Mouse (Mus musculus): Measurements from ENCODE around the gene Ctla4.

DNA sequence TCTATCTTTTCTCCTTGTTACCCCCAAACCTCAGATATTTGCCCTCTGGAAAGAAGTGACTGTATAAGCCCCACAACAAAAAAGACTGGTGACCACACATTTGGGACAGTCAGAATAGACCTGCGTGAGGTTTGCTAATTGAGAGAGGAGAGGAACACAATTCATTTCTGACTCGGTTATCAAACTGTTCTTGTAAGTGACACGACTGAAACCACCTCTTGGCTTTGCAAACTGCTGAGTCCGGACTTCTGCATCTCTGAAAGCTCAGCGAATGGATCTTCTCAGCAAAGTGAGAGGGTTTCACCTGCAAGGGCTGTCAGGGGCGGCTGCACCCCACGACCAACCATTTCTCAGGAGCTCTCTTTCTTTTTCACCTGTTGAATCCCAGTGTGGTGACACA lies 43.6 kb downstream of the Ctla4 start:
- TF ChIP-seq POLR2A (IDR thresholded peaks at IDR 0.05; ENCODE audit: insufficient read length, low read depth): no peak
- TF ChIP-seq USF1 (IDR thresholded peaks at IDR 0.05; ENCODE audit: low read depth): no peak
- TF ChIP-seq POLR2AphosphoS2 (IDR thresholded peaks at IDR 0.05; ENCODE audit: insufficient read length, low read depth): no peak
- TF ChIP-seq CEBPB (IDR thresholded peaks at IDR 0.05; ENCODE audit: insufficient read depth, poor library complexity, severe bottlenecking): no peak
- no peak for TF ChIP-seq REST (IDR thresholded peaks at IDR 0.05; ENCODE audit: insufficient read depth, insufficient read length)
